Mouse (Mus musculus) ovary, postnatal 36 days (tissue): ENCODE data around the gene Cs.
"Not testable (repeated sequence)": the region's sequence is repeated elsewhere in the genome, so short reads cannot be mapped to it uniquely, and the experiment has no call there.

Experiments used
- DNase-seq: peaks from one replicate; pipeline ENCODE4 v3.0.0; 2022; ENCODE audit warnings: low spot score, mixed read lengths

Gene Cs

GRCm38 (mm10) chr10:128337306-128338181 is at the start of gene Cs:
Gene Cs, plus strand, starts transcription at chr10:128337734.
- DNase-seq = peak; percentile 97

DNA sequence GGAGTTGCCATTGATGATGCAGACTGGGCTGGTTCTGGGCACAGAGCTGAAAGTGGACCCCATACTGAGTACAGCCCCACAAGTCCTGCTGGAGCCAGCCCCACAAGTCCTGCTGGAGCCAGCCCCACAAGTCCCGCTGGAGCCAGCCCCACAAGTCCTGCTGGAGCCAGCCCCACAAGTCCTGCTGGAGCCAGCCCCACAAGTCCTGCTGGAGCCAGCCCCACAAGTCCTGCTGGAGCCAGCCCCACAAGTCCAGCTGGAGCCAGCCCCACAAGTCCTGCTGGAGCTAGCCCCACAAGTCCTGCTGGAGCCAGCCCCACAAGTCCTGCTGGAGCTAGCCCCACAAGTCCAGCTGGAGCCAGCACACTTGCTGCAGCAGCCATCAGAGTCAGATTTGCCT is 46.9 kb upstream of the Cs start:
- not testable (repeated sequence) for DNase-seq

GRCm38 (mm10) chr10:128296370-128297090 is 41.0 kb upstream of the Cs start:
- DNase-seq = peak; percentile 23

- DNase-seq = peak; percentile 30
These were observed 40.3 kb upstream of the Cs start for GRCm38 (mm10) chr10:128297221-128297620.

- peak; percentile 55 for DNase-seq
These were observed 39.9 kb upstream of the Cs start for GRCm38 (mm10) chr10:128297622-128298021.

DNA sequence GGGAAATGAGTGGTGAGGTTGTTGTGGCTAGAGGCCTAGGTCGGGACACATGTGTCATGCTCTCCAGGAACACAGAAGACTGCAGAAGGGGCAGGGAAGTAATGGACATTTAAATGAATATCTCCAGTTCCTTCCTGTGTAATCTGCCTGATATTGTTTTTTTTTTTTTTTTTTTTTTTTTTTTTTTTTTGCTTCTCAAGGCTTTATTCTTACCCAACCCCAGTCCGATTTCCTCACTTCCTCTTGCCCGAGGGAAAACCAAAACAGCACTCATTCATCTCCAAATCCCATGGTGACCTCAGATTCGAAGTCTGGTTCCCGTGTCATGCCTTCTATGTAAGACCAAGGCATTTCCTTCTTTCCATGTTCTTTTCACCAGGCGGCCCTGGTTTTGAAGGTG is 39.3 kb upstream of the Cs start:
- DNase-seq = no peak

DNA sequence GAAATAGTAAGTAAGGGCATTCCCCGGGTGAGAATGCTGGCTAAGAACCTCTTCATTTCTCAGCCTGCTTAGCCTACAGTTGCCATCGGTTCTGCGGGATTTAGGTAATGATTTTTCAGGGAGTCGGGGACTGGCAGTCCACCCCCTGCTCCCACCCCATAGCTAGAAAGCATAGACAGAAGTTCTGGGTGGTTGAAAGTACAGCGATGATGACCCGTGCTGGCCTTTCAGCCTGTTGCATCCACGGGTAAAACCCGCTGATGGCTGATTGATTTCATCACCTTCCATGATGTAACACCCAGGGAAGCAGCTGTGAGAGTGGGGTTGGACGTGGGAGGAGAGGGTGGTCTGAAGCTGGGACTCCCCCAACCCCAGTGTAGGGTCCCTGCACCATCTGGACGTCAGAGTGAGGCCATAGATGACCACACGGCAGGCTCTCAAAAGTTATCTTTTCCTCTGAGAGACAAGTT is 38.8 kb upstream of the Cs start, which contains the start of gene Il23a:
Gene Il23a (minus strand): TSS at position 51 of the 470 bp plus-strand sequence.
- no peak for DNase-seq

DNA sequence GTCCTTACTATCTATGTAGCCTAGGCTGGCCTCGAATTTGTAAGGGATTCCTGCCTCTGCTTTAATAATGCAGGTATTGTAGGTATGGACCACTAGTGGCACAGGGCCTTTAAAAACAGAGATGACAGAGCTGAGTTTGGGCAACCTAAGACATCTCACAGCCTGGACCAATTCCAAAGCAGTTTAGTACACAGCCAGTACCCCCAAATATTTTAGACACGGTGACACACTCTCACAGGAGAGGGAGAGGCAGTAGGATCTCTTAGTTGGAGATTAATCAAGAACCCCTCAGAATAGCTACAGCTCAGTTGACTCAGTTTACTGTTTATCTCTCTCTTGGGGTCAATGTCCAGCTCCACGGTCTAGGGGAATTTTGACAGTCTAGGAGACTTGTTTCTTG is 35.2 kb upstream of the Cs start:
- no peak for DNase-seq

DNA sequence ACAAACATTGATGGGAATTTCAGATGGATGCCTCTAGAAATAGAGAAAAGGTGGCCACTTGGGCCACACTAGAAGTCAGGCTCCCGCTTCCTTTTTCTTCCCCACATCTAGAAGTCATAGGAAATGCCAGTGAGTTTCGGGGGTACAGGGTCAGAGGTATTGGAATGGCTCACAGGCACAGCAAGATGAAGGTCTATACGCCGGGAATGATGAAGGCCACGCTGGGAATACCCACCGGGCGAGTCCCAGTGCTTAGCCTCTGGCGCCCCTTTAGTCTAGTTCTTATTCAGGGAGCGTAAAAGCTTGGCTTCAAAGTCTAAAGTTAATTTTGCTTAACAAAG is 34.8 kb upstream of the Cs start:
- no peak for DNase-seq

GRCm38 (mm10) chr10:128303126-128304021 is 34.2 kb upstream of the Cs start, which contains the start of gene Pan2:
Gene Pan2, plus strand, starts transcription at chr10:128303335.
- DNase-seq = peak; percentile 99

- DNase-seq = no peak
These were observed 27.9 kb upstream of the Cs start for GRCm38 (mm10) chr10:128309654-128310053.

DNA sequence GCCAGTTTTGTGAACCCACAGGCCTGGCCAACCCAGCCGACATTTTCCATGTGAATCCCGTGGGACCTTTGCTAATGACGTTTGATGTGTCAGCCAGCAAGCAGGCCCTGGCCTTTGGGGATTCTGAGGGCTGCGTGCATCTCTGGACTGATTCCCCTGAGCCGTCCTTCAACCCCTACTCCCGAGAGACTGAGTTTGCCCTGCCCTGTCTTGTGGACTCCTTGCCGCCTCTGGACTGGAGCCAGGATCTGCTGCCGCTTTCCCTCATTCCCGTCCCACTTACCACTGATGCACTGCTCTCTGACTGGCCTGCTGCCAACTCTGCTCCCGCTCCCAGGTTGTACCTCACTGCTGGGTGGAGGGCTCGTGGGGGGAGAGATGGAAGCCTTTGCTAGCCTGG is 27.4 kb upstream of the Cs start:
- DNase-seq = peak; percentile 62

GRCm38 (mm10) chr10:128310902-128311301 is 26.6 kb upstream of the Cs start:
- DNase-seq = no peak

GRCm38 (mm10) chr10:128315578-128315977 is 22.0 kb upstream of the Cs start:
- DNase-seq = no peak

DNA sequence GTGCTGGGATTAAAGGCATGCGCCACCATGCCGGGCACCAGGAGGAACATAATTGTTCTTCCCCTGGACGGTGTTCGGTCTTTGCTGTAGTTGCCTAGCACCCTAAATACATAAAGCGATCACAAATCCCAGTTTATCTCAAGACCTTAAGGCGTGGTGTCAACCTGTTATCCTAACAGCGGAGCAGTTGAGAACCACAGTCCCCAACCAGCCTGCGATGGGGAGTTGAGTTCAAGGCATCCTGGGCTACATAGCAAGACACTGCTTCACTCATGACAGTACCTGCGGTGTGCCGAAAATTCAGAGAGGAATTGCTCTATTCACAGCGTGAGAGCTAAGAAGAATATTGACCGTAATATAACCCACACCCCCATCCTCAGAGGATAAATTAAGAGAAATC is 15.9 kb upstream of the Cs start:
- DNase-seq = no peak

- DNase-seq = peak; percentile 86
These were observed 15.1 kb upstream of the Cs start, which contains the start of gene Cnpy2 for GRCm38 (mm10) chr10:128322141-128323108. Gene Cnpy2, plus strand, starts transcription at chr10:128322459.

- no peak for DNase-seq
These were observed 14.0 kb upstream of the Cs start for GRCm38 (mm10) chr10:128323516-128323915.

GRCm38 (mm10) chr10:128326825-128327224 is 10.7 kb upstream of the Cs start:
- no peak for DNase-seq

DNA sequence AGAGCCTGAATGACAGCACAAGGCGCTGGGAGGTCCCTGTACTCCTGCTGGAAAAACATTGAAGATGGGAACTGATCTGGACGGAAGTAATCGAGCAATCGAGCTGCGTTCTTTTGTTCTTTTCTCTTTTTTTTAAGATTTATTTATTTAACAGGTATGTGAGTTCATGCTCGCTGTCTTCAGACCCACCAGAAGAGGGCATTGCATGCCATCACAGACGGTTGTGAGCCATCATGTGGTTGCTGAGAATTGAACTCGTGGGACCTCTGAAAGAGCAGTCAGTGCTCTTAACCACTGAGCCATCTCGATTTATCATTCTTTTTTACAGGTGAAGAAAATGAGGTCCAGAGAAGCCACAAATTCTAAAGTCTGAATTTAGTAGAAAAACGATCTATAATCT is 9.9 kb upstream of the Cs start:
- no peak for DNase-seq

DNA sequence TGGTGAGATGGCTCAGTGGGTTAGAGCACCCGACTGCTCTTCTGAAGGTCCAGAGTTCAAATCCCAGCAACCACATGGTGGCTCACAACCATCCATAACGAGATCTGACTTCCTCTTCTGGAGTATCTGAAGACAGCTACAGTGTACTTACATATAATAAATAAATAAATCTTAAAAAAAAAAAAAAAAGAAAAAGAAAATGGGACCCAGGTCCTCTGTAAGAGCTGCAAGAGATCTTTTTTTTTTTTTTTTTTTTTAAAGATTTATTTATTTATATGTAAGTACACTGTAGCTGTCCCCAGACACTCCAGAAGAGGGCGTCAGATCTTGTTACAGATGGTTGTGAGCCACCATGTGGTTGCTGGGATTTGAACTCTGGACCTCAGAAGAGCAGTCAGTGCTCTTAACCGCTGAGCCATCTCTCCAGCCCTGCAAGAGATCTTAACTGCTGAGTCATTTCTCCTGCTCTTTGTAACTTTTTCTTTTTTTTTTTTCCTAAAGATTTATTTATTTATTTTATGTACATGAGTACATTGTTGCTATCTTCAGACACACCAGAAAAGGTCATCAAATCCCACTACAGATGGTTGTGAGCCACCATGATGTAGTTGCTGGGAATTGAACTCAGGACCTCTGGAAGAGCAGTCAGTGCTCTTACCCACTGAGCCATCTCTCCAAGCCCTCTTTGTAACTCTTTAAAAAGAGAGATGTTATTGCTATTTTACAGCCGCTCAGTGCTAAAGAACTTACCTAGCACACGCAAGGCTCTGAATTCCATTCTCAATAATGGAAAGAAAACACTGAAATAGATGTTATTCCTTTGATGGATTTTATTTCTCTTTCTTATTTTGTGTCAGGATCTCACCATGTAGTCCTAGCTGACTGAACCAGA is 4.9 kb upstream of the Cs start:
- not testable (repeated sequence) for DNase-seq
